17 mouse cellular contexts compared by ENCODE assay signal in genomic region chr12:13010405-13010804, GRCm38 (mm10).
"Had no signal": no experiment of that assay in that cellular context is flagged by ENCODE, and none has a peak within 500 bp of the region (broad histone marks: within the 10 kb centered on the region; RNA-seq: fewer than 3 reads in every experiment).

No protein-coding gene starts in this region.

- H3K27me3 ChIP-seq: lung, embryonic 15.5 days; megakaryocyte, embryonic 14.5 days; midbrain, embryonic 13.5 days; midbrain, embryonic 15.5 days; neural tube, embryonic 12.5 days; stomach, embryonic 15.5 days had no signal

- H3K9me3 ChIP-seq: lung, embryonic 15.5 days; megakaryocyte, embryonic 14.5 days; midbrain, embryonic 13.5 days; midbrain, embryonic 15.5 days; neural tube, embryonic 12.5 days; stomach, embryonic 15.5 days had no signal

- H3K4me3 ChIP-seq: lung, embryonic 15.5 days; megakaryocyte, embryonic 14.5 days; midbrain, embryonic 13.5 days; midbrain, embryonic 15.5 days; neural tube, embryonic 12.5 days; stomach, embryonic 15.5 days had no signal

- ATAC-seq: lung, postnatal 0 days; midbrain, embryonic 13.5 days; midbrain, embryonic 15.5 days had no signal

- DNase-seq: lung, adult 2 months; lung, postnatal 14 days; lung, postnatal 36 days; right cerebral cortex, postnatal 14 days; thymus, adult 2 months; thymus, postnatal 14 days; thymus, postnatal 36 days had no signal

- H3K36me3 ChIP-seq: lung, embryonic 15.5 days; midbrain, embryonic 13.5 days; midbrain, embryonic 15.5 days; neural tube, embryonic 12.5 days; stomach, embryonic 15.5 days had no signal

- H3K9ac ChIP-seq: lung, embryonic 15.5 days; midbrain, embryonic 13.5 days; midbrain, embryonic 15.5 days; neural tube, embryonic 12.5 days; stomach, embryonic 15.5 days had no signal

- H3K4me1 ChIP-seq: lung, embryonic 15.5 days; megakaryocyte, embryonic 14.5 days; midbrain, embryonic 13.5 days; midbrain, embryonic 15.5 days; neural tube, embryonic 12.5 days; stomach, embryonic 15.5 days had no signal

- H3K27ac ChIP-seq: lung, embryonic 15.5 days; macrophage; midbrain, embryonic 13.5 days; midbrain, embryonic 15.5 days; neural tube, embryonic 12.5 days; stomach, embryonic 15.5 days; stomach, postnatal 0 days had no signal

- H3K4me2 ChIP-seq: lung, embryonic 15.5 days; midbrain, embryonic 11.5 days; midbrain, embryonic 13.5 days; midbrain, embryonic 15.5 days; neural tube, embryonic 12.5 days; stomach, embryonic 15.5 days had no signal
